Mouse (Mus musculus) cerebellum, adult 9-10 months (tissue): ENCODE measurements at regions not wholly inside any gene's neighbourhood (a gene's known extent, or its start where the extent isn't known, plus 50 kb on each side); places are given as distances from the start of the nearest gene placed in this dataset.
"Not testable (repeated sequence)": the region's sequence is repeated elsewhere in the genome, so short reads cannot be mapped to it uniquely, and the experiment has no call there.

Source experiments
- DNase-seq: peaks from one replicate; pipeline ENCODE4 v3.0.0; 2022

GRCm38 (mm10) chrX:19341231-19342007 is 139.7 kb downstream of the Tex13c3 start:
- not testable (repeated sequence) for DNase-seq

- peak; percentile 71 for DNase-seq
Measured at GRCm38 (mm10) chrX:19313286-19313685, 167.8 kb downstream of the Tex13c3 start.

- DNase-seq = peak; percentile 39
Measured at GRCm38 (mm10) chrX:19311809-19312559, 169.1 kb downstream of the Tex13c3 start.

- peak; percentile 84 for DNase-seq
Measured at GRCm38 (mm10) chrX:19311377-19311776, 169.7 kb downstream of the Tex13c3 start.

DNA sequence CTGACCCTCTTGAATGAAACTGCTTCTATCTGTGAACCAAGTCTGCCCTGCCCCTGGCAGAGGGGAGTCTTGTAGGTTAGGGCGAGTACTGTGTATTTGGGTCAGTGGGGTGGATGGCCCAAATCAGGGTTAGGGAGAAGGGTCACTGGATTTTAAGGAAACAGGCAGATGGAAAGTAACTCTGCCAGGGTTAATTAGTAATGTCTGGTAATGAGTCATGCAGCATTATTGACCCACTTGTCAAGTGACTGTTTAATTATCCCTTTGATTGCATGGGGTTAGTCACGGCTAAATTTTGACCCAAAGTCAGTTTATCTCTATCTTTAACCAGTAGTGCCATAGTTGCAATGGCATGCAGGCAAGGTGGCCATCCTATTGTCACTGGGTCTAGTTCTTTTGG is 192.9 kb downstream of the Tex13c3 start:
- no peak for DNase-seq

DNA sequence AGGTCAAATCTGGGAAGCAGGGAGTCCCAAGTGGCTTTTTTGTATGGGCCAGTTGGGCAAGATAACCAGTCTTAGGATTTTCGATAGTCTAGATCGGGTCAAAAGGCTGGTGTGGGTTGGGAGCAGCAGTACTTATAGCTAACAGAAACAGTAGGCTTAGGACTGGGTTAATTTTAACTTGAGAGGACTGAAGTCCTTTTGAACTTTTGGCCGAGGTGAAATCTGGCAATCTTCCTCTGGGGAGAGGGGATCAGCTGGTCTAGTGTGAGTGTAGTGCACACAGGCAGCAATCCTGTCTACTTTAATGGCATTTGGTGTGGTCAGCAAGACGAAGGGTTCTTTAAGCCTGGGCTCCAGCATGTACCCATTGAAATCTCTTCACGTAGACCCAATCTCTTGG is 194.7 kb downstream of the Tex13c3 start:
- DNase-seq = no peak

GRCm38 (mm10) chrX:19285773-19286172 is 195.3 kb downstream of the Tex13c3 start:
- DNase-seq = no peak

DNA sequence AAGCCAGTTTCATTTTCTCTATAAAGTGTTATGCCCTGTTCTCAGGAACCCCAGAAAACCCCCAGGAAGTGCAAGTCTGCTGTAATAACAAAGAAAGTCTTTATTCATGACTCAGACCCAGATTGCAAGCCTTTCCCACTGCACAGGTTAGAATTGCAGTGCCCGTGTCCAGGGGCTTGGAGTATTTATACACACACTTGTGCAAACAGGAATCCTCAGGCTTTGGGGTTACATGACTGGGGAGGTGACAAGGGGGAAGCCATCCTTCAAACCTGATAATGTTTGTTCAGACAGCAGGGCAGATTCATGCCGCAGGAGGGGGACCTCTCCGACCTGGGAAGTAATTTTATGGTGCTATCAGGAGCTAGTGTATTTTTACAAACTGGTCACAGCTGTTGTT is 198.0 kb downstream of the Tex13c3 start:
- no peak for DNase-seq

DNA sequence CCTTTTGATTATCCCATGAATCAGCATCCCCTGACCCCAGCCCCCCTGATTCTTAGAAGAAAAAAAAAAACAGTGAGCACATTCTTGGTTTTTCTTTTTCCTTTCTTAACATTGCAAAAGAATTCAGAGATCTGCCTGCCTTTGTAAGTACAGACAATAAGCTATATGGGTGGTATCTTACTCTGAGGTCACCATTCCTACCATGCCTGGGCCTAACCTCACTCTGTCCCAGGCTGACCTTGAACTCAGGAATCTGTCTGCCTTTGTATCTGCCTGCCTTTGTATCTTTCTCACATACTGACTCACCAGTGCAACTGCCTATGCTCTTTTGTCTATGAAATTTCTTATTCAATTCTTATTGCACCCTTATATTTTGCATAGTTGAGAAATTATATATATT is 216.9 kb downstream of the Tex13c3 start:
- no peak for DNase-seq

- no peak for DNase-seq
Measured at GRCm38 (mm10) chrX:19246777-19247619, 234.1 kb downstream of the Tex13c3 start.

GRCm38 (mm10) chrX:19237738-19238261 is 243.3 kb downstream of the Tex13c3 start:
- DNase-seq = peak; percentile 63

DNA sequence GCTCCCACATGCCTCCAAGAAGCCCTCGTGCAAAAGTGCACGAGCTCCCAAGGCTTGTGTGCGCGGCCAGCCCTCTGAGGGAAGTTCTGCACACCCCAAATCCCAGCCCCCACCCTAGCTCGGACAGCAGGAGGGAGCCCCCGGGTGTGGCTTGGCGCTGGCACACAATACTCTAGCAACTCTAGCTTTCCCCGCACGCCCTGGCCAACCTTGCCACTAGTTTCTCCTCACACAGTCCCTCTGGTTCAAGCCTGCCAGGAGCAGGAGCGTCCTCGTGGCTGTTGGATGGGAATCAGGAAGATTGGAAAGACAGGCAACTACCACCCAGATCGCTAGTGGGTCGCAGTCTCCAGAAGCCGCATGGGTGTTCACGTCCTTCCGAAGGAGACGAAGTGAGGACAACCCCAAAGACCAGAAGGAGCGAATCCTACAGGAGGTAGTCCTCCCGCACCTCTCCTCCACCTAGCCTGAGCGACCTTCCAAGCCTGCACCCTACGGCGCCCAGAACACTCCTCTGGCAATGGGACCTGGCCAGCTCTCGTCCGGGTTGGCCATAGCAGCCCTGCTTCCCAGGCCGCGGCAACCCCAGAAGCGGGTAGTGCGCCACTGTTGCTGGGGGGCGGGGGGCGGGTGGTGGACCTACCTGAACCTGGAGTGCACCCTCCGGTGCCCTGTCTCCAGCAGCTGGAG is 243.9 kb downstream of the Tex13c3 start:
- DNase-seq = peak; percentile 62

DNA sequence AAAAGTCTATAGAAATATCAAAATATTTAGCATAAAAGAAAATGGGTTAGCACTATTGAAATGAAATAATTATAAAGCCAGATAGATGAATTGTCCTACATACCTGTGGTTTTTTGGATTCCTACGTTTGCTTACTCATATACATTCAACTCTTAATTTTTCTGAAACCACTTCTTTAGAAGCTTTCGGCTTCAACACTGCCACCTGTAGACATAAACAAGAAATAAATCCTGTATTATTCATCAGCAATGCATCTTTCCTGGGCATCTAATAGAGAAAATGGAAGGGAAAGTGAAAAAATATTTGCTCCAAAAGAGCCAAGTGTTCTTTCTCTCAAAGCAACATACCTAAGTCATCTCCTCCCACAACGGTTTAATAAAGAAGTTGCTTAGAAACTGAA is 245.7 kb downstream of the Tex13c3 start:
- peak; percentile 34 for DNase-seq

DNA sequence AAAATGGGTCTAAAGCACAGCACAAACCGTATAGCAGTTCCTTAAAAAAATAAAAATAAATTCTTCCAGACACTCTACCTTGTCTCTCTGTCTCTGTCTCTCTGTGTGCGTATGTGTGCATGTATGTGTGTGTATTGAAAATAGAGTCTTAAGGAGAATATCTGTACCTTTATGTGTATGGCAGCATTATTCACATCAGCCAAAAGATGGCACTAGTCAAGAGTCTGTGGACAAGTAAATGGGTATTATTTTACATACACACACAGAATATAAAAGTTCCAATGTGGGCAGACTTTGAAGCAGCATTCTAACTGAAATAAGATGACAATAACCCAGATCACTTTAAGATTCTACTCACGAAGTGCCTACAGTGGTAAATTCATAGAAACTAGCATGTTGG is 249.3 kb downstream of the Tex13c3 start:
- DNase-seq = no peak

DNA sequence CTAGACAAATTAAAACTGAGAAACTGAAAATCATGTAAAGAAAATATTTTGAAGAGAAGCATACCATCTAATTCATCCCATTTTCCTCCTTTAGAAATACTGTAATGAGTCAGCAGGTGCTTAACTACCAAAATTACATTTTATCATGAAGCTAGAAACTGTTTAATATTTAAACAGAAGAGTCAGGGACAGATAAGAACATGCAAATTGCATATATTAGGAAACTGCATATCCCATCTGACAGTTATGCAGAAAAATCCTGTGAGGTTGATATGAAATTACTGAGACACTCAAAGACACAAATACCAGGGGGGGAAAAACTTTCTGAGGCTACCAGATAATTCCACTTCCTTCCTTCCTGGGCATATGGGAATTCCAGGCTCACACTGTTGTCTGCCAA is 257.8 kb downstream of the Tex13c3 start:
- no peak for DNase-seq

GRCm38 (mm10) chrX:19220785-19221496 is 260.2 kb downstream of the Tex13c3 start:
- no peak for DNase-seq

GRCm38 (mm10) chrX:19219727-19220126 is 261.4 kb downstream of the Tex13c3 start:
- DNase-seq = no peak

- no peak for DNase-seq
Measured at GRCm38 (mm10) chrX:19219301-19219700, 261.8 kb downstream of the Tex13c3 start.

- no peak for DNase-seq
Measured at GRCm38 (mm10) chrX:19206420-19206819, 274.7 kb downstream of the Tex13c3 start.

DNA sequence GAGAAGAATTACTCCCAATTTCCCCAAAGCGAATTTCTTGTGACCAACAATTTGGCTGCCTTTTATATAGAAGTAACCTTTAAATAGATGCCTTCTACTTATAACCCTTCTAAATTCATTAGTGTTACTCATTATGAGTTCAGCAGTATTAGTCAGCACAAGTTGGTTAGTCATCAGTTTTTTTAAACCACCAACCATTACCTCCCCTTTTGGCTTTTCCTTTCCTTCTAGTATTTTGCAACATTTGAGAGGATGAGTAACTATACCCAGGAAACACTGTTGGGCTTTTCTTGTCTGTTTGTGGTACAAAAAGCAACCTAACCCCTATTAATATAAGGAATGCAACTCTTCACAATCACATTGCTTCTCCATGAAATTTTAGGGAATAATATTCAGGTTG is 278.6 kb downstream of the Tex13c3 start:
- no peak for DNase-seq

DNA sequence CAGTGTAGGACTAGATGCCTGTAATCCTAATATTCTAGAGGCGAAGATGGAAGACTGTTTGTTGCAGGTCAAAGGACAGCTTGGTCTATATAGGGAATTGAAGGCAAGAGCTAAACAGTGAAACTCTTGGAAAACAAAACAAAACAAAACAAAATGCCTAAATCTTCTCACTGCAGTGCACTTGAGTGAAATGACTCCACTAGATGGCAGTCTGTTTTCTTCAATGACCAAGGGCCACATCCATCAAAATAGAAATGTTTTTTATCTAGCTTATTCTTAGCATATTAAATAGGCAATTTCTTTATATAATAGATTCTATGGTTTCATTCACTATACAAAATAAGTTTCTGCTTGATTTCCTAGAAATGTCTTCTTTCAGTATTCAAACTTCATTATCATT is 279.7 kb downstream of the Tex13c3 start:
- peak; percentile 14 for DNase-seq

DNA sequence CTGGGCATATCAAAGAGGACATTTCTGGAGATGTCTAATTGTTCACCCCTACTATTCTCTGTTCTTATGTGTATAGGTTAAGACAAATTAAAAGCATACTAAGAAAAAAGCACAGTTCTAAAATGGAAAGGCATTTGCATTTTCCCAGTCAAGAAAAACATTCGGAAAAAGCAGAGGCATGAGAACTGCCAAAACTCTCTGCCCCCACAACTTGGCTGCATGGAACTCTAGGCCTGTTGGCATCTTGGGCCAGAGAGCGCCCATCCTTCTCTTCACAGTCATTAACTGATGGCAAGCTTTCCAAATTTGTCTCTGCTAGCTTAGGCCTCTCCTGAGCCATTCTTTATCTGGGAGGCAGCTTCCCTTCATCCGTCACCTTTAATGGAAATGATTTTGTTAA is 281.6 kb downstream of the Tex13c3 start:
- DNase-seq = no peak
